Mouse (Mus musculus) heart, postnatal 0 days (tissue): ENCODE results near the gene Ccdc155.

Experiments used
- CTCF ChIP-seq: IDR thresholded peaks from 2 replicates; pipeline ENCODE4 v1.5.1; 2016; ENCODE audit warnings: antibody characterized with exemption, control low read depth, low read depth
- EP300 ChIP-seq: IDR thresholded peaks from 2 replicates; pipeline ENCODE4 v1.6.1; 2016; ENCODE audit warnings: antibody characterized with exemption, low read depth

- TF ChIP-seq CTCF, result no peak
- TF ChIP-seq EP300, result no peak
Observed at GRCm38 (mm10) chr7:45211070-45211469, 6.4 kb upstream of the Ccdc155 start.
